Mouse (Mus musculus) heart, adult 2 months (tissue): Measurements from ENCODE around the gene Tmem200a. TPM values are rescaled to one million over a fixed set of nuclear protein-coding genes. Genes with fewer than 3 reads are reported as not detected.

Source experiments
- DNase-seq, 2 experiments: peaks; one replicate each; pipeline ENCODE4 v3.0.0; 2021
- H3K27ac ChIP-seq: fragments of 200-600 bp; 2 replicates; pipeline ENCODE4 v1.8.1; 2022
- H3K27me3 ChIP-seq: fragments of 200-500 bp; 2 replicates; pipeline ENCODE4 v1.6.1; 2012; ENCODE audit warnings: mild to moderate bottlenecking, low read length, inconsistent platforms, mixed read lengths; ENCODE audit not compliant: control insufficient read depth, insufficient read depth
- H3K36me3 ChIP-seq: fragments of 200-500 bp; 2 replicates; pipeline ENCODE4 v1.6.1; 2012; ENCODE audit warnings: low read length, inconsistent platforms; ENCODE audit not compliant: control insufficient read depth, insufficient read depth
- H3K4me1 ChIP-seq: fragments of 200-500 bp; 2 replicates; pipeline ENCODE4 v1.6.1; 2011; ENCODE audit warnings: low read length; ENCODE audit not compliant: control insufficient read depth, insufficient read depth
- H3K4me3 ChIP-seq: fragments of 200-600 bp; 2 replicates; pipeline ENCODE4 v1.8.1; 2022
- H3K79me2 ChIP-seq: fragments of 200-500 bp; replicated peaks from 2 replicates; pipeline ENCODE4 v1.6.1; 2012; ENCODE audit warnings: mild to moderate bottlenecking, inconsistent platforms, low read length, moderate library complexity, mixed read lengths; ENCODE audit not compliant: control insufficient read depth, insufficient read depth
- H3K9ac ChIP-seq: fragments of 200-500 bp; 2 replicates; pipeline ENCODE4 v1.6.1; 2012; ENCODE audit warnings: low read depth, mild to moderate bottlenecking, control low read depth, inconsistent platforms, low read length, mixed read lengths
- CTCF ChIP-seq: fragments of 200-600 bp; IDR thresholded peaks from 2 replicates; pipeline ENCODE4 v1.8.1; 2022; ENCODE audit warnings: antibody characterized with exemption, mild to moderate bottlenecking, moderate library complexity
- EP300 ChIP-seq: fragments of 200-500 bp; IDR thresholded peaks from 2 replicates; pipeline ENCODE4 v1.6.1; 2011; ENCODE audit warnings: low read depth, low read length, control low read depth; ENCODE audit not compliant: insufficient read depth
- POLR2A ChIP-seq: fragments of 200-500 bp; IDR thresholded peaks from 2 replicates; pipeline ENCODE4 v1.6.1; 2011; ENCODE audit warnings: mild to moderate bottlenecking, low read depth, low read length, control low read depth; ENCODE audit not compliant: insufficient read depth
- WGBS: fragments of 180-500 bp; shearing (Covaris S2); methylation state at CpG from one replicate; pipeline ENCODE4 v1.1.7; 2018; 5-methylcytosine and 5-hydroxymethylcytosine counted together
- intact Hi-C: fragments of 180-260 bp; cut with DNase I; formaldehyde crosslinking; loops from one replicate; pipeline ENCODE4 v1.15.1; 2025
- polyA plus RNA-seq: library from polyadenylated mRNA; depleted of rRNA; stranded (reverse); fragments of >200 nt; gene quantifications from 2 replicates; pipeline ENCODE4 v1.2.3, GENCODE M21; 2012
- total RNA-seq, 2 experiments: library from RNA; stranded (reverse); gene quantifications; 2 replicates each; pipeline ENCODE4 v1.2.3; 2021

The Tmem200a gene
- total and polyA plus RNA-seq, 3 experiments, result 0.04 to 0.09 TPM; not detected in 1

GRCm38 (mm10) chr10:26079678-26080077, 826 bp upstream of the Tmem200a start:
- intact Hi-C loops, result no loop called here
- H3K4me3 ChIP-seq, result no peak overlapping the region
- no peak for DNase-seq
- no peak overlapping the region for H3K27ac ChIP-seq
- WGBS, result 46% methylated on average over 3 of the region's 3 CpGs
- H3K36me3 ChIP-seq, result no peaks in the 10 kb centered on the region
- H3K27me3 ChIP-seq, result peaks cover 5% of the 10 kb centered on the region; the same call in 1 of the 2 replicates
- H3K9ac ChIP-seq, result no peak overlapping the region
- no peaks in the 10 kb centered on the region for H3K4me1 ChIP-seq
- H3K79me2 ChIP-seq, result no peaks in the 10 kb centered on the region
- no peak for TF ChIP-seq POLR2A
- TF ChIP-seq EP300, result no peak
- TF ChIP-seq CTCF, result no peak

DNA sequence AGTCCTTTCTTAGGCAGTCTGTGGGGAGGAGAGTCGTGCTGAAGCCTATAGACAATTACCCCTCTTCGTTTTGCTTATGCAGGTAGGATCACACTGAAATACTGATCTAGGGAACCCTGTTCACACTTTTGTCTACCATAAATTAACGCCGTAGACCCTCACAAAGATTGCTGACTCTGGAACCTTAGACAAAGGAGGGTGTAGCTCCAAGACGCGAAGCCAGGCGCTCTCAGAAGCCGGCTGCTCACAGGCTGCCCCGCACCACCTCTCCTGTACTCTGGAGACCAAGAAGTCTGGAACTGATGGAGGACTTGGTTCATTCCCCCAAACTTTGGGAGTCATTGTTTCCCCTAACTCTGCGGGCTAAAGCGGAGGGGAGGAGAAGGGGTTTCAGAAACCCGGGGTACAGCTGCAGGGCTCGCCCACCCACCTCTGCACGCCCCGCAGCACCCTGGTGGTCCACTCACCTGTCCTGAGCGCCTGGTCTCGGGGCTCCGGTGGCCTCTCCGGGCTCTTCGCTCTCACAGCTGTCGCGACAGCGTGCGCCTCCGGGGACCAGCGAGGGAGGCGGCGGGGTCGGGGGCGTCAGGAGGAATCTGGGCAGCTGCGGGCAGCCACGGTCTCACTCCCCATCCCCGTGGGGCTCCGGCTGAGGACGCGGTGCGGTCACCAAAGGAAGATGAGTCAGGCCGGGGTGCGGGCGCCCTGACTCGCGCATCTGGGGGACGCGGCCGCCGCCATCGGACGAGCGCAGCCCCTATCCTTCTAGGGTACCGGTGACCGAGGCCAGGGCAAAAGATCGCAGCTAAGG, 976 bp downstream of the Tmem200a start, which contains the start of gene Gm9767:
Gene Gm9767 (plus strand): TSS at position 585 of the 811 bp plus-strand sequence.
- Histone ChIP-seq H3K9ac (no peak within 1 kb of the TSS), H3K4me1 (no peaks in the 10 kb centered on the region), H3K79me2 (no peaks in the 10 kb centered on the region), H3K4me3 (peak within 1 kb of the TSS; percentile 36), H3K27me3 (peaks cover 5% of the 10 kb centered on the region; the same call in 1 of the 2 replicates), H3K27ac (no peak within 1 kb of the TSS), H3K36me3 (no peaks in the 10 kb centered on the region)
- WGBS, result 4% methylated on average over 52 of the region's 52 CpGs
- DNase-seq, result no peak
- TF ChIP-seq POLR2A (no peak), CTCF (no peak), EP300 (no peak)
- intact Hi-C loops, result loop anchor here (1.0 kb wide), 1 partner anchor 396 kb away; no protein-coding TSS in a partner anchor

- Histone ChIP-seq H3K4me3 (no peak overlapping the region), H3K4me1 (no peaks in the 10 kb centered on the region), H3K9ac (no peak overlapping the region), H3K27ac (no peak overlapping the region), H3K36me3 (no peaks in the 10 kb centered on the region), H3K27me3 (peaks cover 5% of the 10 kb centered on the region; the same call in 1 of the 2 replicates), H3K79me2 (no peaks in the 10 kb centered on the region)
- WGBS, result 84% methylated on average over 9 of the region's 9 CpGs
- no peak for TF ChIP-seq EP300
- TF ChIP-seq CTCF, result no peak
- TF ChIP-seq POLR2A, result no peak
- intact Hi-C loops, result no loop called here
- no peak for DNase-seq
These were observed 1.9 kb downstream of the Tmem200a start for GRCm38 (mm10) chr10:26076949-26077348.

DNA sequence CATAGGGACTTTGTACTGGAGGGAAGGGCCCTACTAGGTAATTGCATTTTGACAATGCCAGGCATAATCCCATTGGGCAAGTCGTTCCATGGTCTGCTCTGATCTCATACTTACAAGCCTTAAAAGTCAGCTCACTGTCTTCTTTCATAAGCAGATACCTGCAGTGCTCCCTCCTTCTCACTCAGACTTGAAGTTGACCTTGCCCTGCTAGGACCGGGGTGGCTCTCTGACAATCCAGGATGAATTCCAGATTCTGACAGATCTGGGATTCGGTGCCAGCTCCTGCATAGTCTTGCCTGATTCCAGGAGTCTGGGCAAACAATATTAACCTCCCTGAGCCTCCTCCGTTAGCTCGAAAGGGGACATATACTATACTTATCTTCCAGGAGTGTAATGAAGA, 6.9 kb downstream of the Tmem200a start:
- no peak for DNase-seq
- H3K27me3 ChIP-seq, result no peaks in the 10 kb centered on the region
- no peaks in the 10 kb centered on the region for H3K79me2 ChIP-seq
- intact Hi-C loops, result no loop called here
- no peak overlapping the region for H3K27ac ChIP-seq
- H3K36me3 ChIP-seq, result no peaks in the 10 kb centered on the region
- no peak overlapping the region for H3K9ac ChIP-seq
- no peak for TF ChIP-seq POLR2A
- TF ChIP-seq CTCF, result no peak
- no peak for TF ChIP-seq EP300
- WGBS, result 58% methylated on average over 5 of the region's 5 CpGs
- no peak overlapping the region for H3K4me3 ChIP-seq
- no peaks in the 10 kb centered on the region for H3K4me1 ChIP-seq

DNA sequence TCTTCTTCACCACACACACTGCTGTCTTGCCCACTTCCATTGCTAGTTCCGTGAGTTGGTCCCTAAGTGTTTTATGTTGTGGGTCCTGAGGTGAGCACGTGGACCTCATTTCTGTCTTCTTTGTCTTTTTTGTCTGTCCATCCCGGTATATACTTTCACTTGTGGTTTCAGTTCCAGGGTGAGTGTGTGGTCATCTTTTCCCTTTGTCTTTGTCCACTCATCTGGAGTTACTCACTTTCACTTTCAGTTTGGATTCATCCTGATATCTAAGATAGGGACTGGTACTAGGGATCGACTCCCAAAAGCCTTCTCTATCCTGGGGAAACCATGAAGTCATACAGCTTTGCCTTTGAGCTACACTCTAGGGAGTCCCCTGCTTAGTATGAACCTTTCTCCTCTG, 15.8 kb downstream of the Tmem200a start:
- no peak overlapping the region for H3K27ac ChIP-seq
- H3K27me3 ChIP-seq, result no peaks in the 10 kb centered on the region
- H3K4me3 ChIP-seq, result no peak overlapping the region
- intact Hi-C loops, result no loop called here
- no peaks in the 10 kb centered on the region for H3K79me2 ChIP-seq
- H3K4me1 ChIP-seq, result no peaks in the 10 kb centered on the region
- 84% methylated on average over 4 of the region's 4 CpGs for whole genome bisulfite sequencing
- H3K36me3 ChIP-seq, result no peaks in the 10 kb centered on the region
- TF ChIP-seq EP300 (no peak), CTCF (no peak), POLR2A (no peak)
- DNase-seq, result no peak
- no peak overlapping the region for H3K9ac ChIP-seq

GRCm38 (mm10) chr10:26059662-26060307, 19.1 kb downstream of the Tmem200a start:
- WGBS, result 87% methylated on average over 3 of the region's 3 CpGs
- intact Hi-C loops, result no loop called here
- TF ChIP-seq CTCF (no peak), EP300 (no peak), POLR2A (no peak)

More at GRCm38 (mm10) chr10:26059662-26060307, 19.1 kb downstream of the Tmem200a start:
- DNase-seq, result no peak
- no peaks in the 10 kb centered on the region for H3K79me2 ChIP-seq
- no peak overlapping the region for H3K27ac ChIP-seq
- no peak overlapping the region for H3K9ac ChIP-seq
- no peaks in the 10 kb centered on the region for H3K4me1 ChIP-seq
- no peaks in the 10 kb centered on the region for H3K36me3 ChIP-seq
- H3K4me3 ChIP-seq, result no peak overlapping the region
- H3K27me3 ChIP-seq, result no peaks in the 10 kb centered on the region
